Mouse (Mus musculus) midbrain, postnatal 0 days (tissue): ENCODE data around the gene Upp2. TPM values are rescaled to one million over a fixed set of nuclear protein-coding genes. Genes with fewer than 3 reads are reported as not detected.

Experiments
- ATAC-seq: fragments of 200-750 bp; cut with Nextera tagmentation; 2 replicates; pipeline ENCODE4 v1.8.0; 2017; ENCODE audit warnings: moderate number of reproducible peaks, mild to moderate bottlenecking, moderate TSS enrichment, moderate library complexity; ENCODE audit not compliant: low FRiP score
- DNase-seq: peaks from one replicate; pipeline ENCODE4 v3.0.0-alpha.2; 2015; ENCODE audit warnings: low spot score
- H3K27ac ChIP-seq: fragments of 300-500 bp; sonication (generic); 2 replicates; pipeline ENCODE4 v1.5.1; 2014; ENCODE audit warnings: low read depth, mild to moderate bottlenecking, low read length, mixed read lengths
- H3K27me3 ChIP-seq: fragments of 300-500 bp; sonication (generic); 2 replicates; pipeline ENCODE4 v1.6.1; 2014; ENCODE audit warnings: low read length, control low read depth, mixed read lengths; ENCODE audit not compliant: insufficient read depth
- H3K36me3 ChIP-seq: fragments of 300-500 bp; sonication (generic); 2 replicates; pipeline ENCODE4 v1.6.1; 2014; ENCODE audit warnings: low read length, control low read depth, mixed read lengths; ENCODE audit not compliant: insufficient read depth
- H3K4me1 ChIP-seq: fragments of 300-500 bp; sonication (generic); 2 replicates; pipeline ENCODE4 v1.6.1; 2014; ENCODE audit warnings: mild to moderate bottlenecking, control low read depth, antibody characterized with exemption, low read length, mixed read lengths; ENCODE audit not compliant: insufficient read depth
- H3K4me2 ChIP-seq: fragments of 300-500 bp; sonication (generic); 2 replicates; pipeline ENCODE4 v1.6.1; 2014; ENCODE audit warnings: low read depth, mild to moderate bottlenecking, low read length, mixed read lengths; ENCODE audit not compliant: poor library complexity, severe bottlenecking
- H3K4me3 ChIP-seq: fragments of 300-500 bp; sonication (generic); 2 replicates; pipeline ENCODE4 v1.5.1; 2014; ENCODE audit warnings: low read depth, mild to moderate bottlenecking, low read length, moderate library complexity
- H3K9ac ChIP-seq: fragments of 300-500 bp; sonication (generic); replicated peaks from 2 replicates; pipeline ENCODE4 v1.6.1; 2014; ENCODE audit warnings: mild to moderate bottlenecking, low read length, moderate library complexity, mixed read lengths; ENCODE audit not compliant: poor library complexity, severe bottlenecking
- H3K9me3 ChIP-seq: fragments of 300-500 bp; sonication (generic); 2 replicates; pipeline ENCODE4 v1.6.1; 2016; ENCODE audit warnings: low read length, control low read depth
- CTCF ChIP-seq: IDR thresholded peaks from 2 replicates; pipeline ENCODE4 v1.5.1; 2016; ENCODE audit warnings: antibody characterized with exemption, mild to moderate bottlenecking
- WGBS: fragments of 180-500 bp; shearing (Covaris S2); extraction: QIAGEN DNeasy Blood & Tissue Kit; methylation state at CpG from one replicate; pipeline ENCODE4 v1.1.7; 2014; 5-methylcytosine and 5-hydroxymethylcytosine counted together
- polyA plus RNA-seq: library from polyadenylated mRNA; unstranded; fragments of >200 nt; fragmentation: Nextera tagmentation; extraction: Ambion mirVana; gene quantifications from 2 replicates; pipeline ENCODE4 v1.2.1, GENCODE M21; 2015
- total RNA-seq: library from RNA; depleted of rRNA; stranded (reverse); fragments of >200 nt; gene quantifications from 2 replicates; pipeline ENCODE4 v1.2.3, GENCODE M21; 2014

The Upp2 gene
- total and polyA plus RNA-seq, 2 experiments from 2014 or later = 11.6 TPM

DNA sequence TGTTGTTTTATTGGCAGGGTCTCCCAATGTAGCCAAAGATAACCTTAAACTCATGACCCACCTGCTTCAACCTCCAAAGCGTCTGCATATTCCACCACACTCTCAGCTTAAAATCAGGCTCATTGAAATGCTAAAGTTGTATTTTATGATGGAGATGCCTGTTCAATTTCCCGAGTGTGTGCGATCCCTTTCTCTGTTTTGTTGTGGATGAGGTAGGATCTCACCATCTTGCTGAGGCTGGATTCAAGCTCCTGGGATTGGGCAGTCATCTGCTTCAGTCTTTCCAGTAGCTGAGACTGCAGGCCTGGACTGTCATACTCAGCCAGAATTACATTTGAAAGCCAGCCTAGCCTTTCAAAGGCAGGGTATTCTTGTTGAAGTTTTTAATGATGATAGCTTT lies 37.7 kb downstream of the Upp2 start:
- no peak overlapping the region for H3K27ac ChIP-seq
- no peaks in the 10 kb centered on the region for H3K9me3 ChIP-seq
- 89% methylated on average over 3 of the region's 3 CpGs for WGBS
- no peak overlapping the region for H3K9ac ChIP-seq
- H3K27me3 ChIP-seq = no peaks in the 10 kb centered on the region
- no peak overlapping the region for H3K4me3 ChIP-seq
- no peak overlapping the region for H3K4me2 ChIP-seq
- no peaks in the 10 kb centered on the region for H3K4me1 ChIP-seq
- ATAC-seq = no peak
- H3K36me3 ChIP-seq = no peaks in the 10 kb centered on the region
- TF ChIP-seq CTCF = no peak
- no peak for DNase-seq

DNA sequence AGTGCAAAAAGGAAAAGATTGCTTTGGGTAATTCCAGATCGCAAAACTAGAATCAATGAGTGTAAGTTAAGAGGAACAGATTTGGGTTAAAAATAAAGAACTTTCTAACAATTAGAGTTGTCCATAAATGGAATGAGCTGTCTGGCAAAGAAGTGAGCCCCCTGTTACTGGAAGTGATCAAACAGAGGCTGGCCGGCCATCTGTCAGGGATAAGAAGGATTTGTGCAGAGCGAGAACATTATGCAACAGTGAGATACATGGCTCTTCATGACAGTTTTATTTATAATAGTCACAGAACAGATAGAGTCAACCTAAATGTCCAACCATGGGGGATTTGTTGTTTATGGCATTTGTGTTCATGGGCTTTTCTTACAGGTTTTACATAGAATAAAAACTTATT lies 46.6 kb downstream of the Upp2 start:
- Histone ChIP-seq H3K27me3 (no peaks in the 10 kb centered on the region), H3K27ac (no peak overlapping the region), H3K9ac (no peak overlapping the region), H3K4me1 (no peaks in the 10 kb centered on the region), H3K9me3 (no peaks in the 10 kb centered on the region), H3K4me3 (no peak overlapping the region), H3K36me3 (no peaks in the 10 kb centered on the region), H3K4me2 (no peak overlapping the region)
- DNase-seq = no peak
- TF ChIP-seq CTCF = no peak
- 92% methylated on average over 3 of the region's 3 CpGs for WGBS
- no peak for ATAC-seq

DNA sequence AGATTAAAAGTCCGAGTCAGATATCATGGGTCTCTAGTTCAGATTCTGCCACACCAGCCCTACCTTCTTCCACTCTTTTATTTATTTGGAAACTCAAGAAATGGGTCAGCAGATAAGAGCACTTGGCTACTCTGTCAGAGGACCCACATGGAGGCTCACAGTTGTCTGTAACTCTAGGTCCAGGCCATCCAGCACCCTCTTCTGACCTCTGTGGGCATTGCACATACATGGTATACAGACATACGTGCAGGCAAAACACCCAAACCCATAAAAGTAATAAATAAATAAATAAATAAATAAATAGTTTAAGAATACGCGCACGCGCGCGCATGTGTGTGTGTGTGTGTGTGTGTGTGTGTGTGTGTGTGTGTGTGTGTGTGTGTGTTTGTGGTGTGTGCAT lies 47.8 kb downstream of the Upp2 start:
- no peaks in the 10 kb centered on the region for H3K4me1 ChIP-seq
- H3K27ac ChIP-seq = no peak overlapping the region
- H3K4me2 ChIP-seq = no peak overlapping the region
- no peak overlapping the region for H3K9ac ChIP-seq
- TF ChIP-seq CTCF = no peak
- no peak overlapping the region for H3K4me3 ChIP-seq
- H3K27me3 ChIP-seq = no peaks in the 10 kb centered on the region
- DNase-seq (no peak), ATAC-seq (no peak)
- no peaks in the 10 kb centered on the region for H3K36me3 ChIP-seq
- 97% methylated on average over 8 of the region's 8 CpGs for WGBS
- no peaks in the 10 kb centered on the region for H3K9me3 ChIP-seq

DNA sequence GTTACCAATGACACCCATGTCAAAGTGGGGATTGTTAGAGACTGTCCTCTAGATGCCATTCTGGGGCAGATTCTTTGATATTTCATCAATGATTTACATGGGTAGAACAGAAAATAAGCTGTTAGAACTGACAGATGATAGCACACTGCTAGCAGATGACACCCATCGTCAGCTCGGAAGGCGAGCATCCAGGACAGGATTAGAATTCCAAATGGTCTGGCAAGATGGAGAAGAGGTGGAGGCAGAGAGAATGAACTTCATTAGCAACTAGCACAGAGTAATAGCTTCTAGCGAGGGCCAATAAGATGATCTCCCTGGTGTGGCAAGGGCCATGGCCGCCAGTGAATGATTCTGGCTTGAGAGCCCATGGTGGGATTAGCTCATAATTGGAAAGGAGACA lies 48.7 kb downstream of the Upp2 start:
- no peak for DNase-seq
- no peak for ATAC-seq
- TF ChIP-seq CTCF = no peak
- no peak overlapping the region for H3K4me2 ChIP-seq
- H3K4me1 ChIP-seq = no peaks in the 10 kb centered on the region
- H3K4me3 ChIP-seq = no peak overlapping the region
- no peaks in the 10 kb centered on the region for H3K9me3 ChIP-seq
- WGBS = 86% methylated on average over 5 of the region's 5 CpGs
- no peaks in the 10 kb centered on the region for H3K36me3 ChIP-seq
- H3K9ac ChIP-seq = no peak overlapping the region
- H3K27me3 ChIP-seq = no peaks in the 10 kb centered on the region
- H3K27ac ChIP-seq = no peak overlapping the region

DNA sequence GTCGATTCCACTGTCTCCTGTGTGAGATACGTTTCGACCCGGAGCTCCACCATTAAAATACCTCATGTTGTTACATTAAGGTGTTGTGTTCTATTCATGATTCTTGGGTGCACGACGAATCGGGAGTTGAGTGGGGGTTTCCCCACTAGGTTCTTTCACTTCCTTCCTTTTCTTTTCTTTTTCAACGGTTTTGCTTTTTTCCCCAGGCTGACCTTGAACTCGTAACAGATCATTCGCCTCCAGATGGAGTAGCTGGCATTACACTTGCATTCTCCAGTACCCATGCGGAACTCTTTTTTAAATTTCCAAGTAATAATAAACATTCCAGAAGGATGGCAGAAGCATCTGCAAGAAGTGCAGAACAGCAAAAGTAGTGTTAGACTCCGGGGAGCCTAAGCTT lies 58.1 kb downstream of the Upp2 start:
- no peaks in the 10 kb centered on the region for H3K27me3 ChIP-seq
- DNase-seq (no peak), ATAC-seq (no peak)
- no peaks in the 10 kb centered on the region for H3K4me1 ChIP-seq
- H3K9ac ChIP-seq = no peak overlapping the region
- H3K4me2 ChIP-seq = no peak overlapping the region
- WGBS = 67% methylated on average over 12 of the region's 12 CpGs
- H3K9me3 ChIP-seq = no peaks in the 10 kb centered on the region
- no peak overlapping the region for H3K27ac ChIP-seq
- no peak for TF ChIP-seq CTCF
- peaks cover 3% of the 10 kb centered on the region; the same call in 1 of the 2 replicates for H3K36me3 ChIP-seq
- H3K4me3 ChIP-seq = no peak overlapping the region

DNA sequence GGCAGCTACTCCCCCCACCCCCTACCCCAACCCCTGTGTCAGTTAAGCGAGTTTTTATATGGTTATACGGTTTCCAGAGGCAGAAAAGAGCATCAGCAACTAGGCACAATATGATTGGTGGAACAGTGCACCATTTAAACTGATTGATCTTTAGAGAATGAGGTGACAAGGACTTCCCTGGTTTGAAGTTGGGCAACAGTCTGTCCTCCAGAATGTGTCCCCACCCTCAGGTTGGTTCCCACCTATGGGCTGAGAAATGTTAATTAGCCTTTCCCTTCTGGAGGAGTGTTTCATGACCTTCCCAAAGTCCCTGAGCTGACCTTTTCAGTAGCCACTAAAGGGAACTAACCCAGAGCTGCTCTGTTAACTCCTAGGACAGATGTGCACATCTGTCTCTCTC lies 58.6 kb downstream of the Upp2 start:
- Histone ChIP-seq H3K36me3 (peaks cover 3% of the 10 kb centered on the region; the same call in 1 of the 2 replicates), H3K27ac (no peak overlapping the region), H3K4me1 (no peaks in the 10 kb centered on the region), H3K27me3 (no peaks in the 10 kb centered on the region), H3K4me2 (no peak overlapping the region), H3K9me3 (no peaks in the 10 kb centered on the region), H3K9ac (no peak overlapping the region), H3K4me3 (no peak overlapping the region)
- TF ChIP-seq CTCF = no peak
- no peak for DNase-seq
- 21% methylated on average over 2 of the region's 2 CpGs for WGBS
- no peak for ATAC-seq
